Comparison of ENCODE assay signal across 22 mouse cellular contexts in the genomic region with DNA sequence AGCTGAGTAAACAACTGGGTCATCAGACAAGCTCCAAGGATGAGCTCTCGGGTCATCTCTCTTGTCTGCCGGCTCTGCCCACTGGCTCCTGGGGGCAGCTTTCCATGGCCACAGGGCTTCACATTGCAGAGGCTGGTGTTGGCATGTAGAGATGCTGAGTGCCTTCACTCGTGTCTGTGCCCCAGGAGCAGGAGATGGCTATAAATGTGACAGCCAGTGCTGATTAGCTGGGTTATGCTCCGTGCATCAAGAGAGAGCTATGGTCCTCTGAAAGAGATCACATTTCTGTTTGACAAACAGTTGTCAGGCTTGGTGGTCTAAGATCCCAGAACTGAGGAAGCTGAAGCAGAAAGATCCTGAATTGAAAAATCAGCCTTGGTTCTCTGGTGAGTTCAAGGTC.
A peak's percentile ranks its signal among the peaks of the same experiment; 100 is the strongest.
DNase-seq lines count a peak whose midpoint lies in the region; ATAC-seq and TF ChIP-seq lines count a peak whose summit lies in the region.
"Had no signal": no experiment of that assay in that cellular context is flagged by ENCODE, and none has a peak within 500 bp of the region (broad histone marks: within the 10 kb centered on the region; RNA-seq: fewer than 3 reads in every experiment).

No protein-coding gene starts in this region.

- DNase-seq in kidney, postnatal 36 days, result no peak
- DNase-seq in kidney, postnatal 0 days (ENCODE audit: low spot score), result peak; percentile 48
- DNase-seq in kidney, postnatal 10 days, result no peak
- DNase-seq in retina, postnatal 1 day, result peak; percentile 43
- DNase-seq in retina, embryonic 14.5 days (ENCODE audit: low spot score), result no peak
- DNase-seq: adrenal gland, adult 2 months; adrenal gland, postnatal 10 days; adrenal gland, postnatal 25 days; cerebellum, adult 11 months; cerebellum, adult 18-20 months; cerebellum, adult 8-10 months; cerebellum, adult 9-11 months; cerebellum, postnatal 14 days; cerebellum, postnatal 36 days; embryo, embryonic 11 days had no signal

- H3K27me3 ChIP-seq in kidney, embryonic 15.5 days, result no peaks in the 10 kb centered on the region
- no peaks in the 10 kb centered on the region for H3K27me3 ChIP-seq in kidney, postnatal 0 days (ENCODE audit: insufficient read depth, low read length)
- H3K27me3 ChIP-seq: embryonic facial prominence, embryonic 13.5 days; embryonic facial prominence, embryonic 15.5 days; forebrain, embryonic 12.5 days had no signal

- no peak overlapping the region for H3K9ac ChIP-seq in kidney, embryonic 15.5 days
- H3K9ac ChIP-seq in kidney, postnatal 0 days (ENCODE audit: low read depth, low read length), result no peak overlapping the region
- H3K9ac ChIP-seq: embryonic facial prominence, embryonic 13.5 days; embryonic facial prominence, embryonic 15.5 days; forebrain, embryonic 12.5 days had no signal

- H3K27ac ChIP-seq in kidney, embryonic 15.5 days, result no peak overlapping the region
- no peak overlapping the region for H3K27ac ChIP-seq in kidney, postnatal 0 days
- H3K27ac ChIP-seq: embryonic facial prominence, embryonic 13.5 days; embryonic facial prominence, embryonic 15.5 days; forebrain, embryonic 10.5 days; forebrain, embryonic 12.5 days had no signal

- peaks cover 11% of the 10 kb centered on the region; the same call in 1 of the 2 replicates for H3K4me1 ChIP-seq in kidney, embryonic 15.5 days
- H3K4me1 ChIP-seq in kidney, postnatal 0 days (replicated peaks; ENCODE audit: insufficient read depth, low read length), result no peaks in the 10 kb centered on the region
- H3K4me1 ChIP-seq: embryonic facial prominence, embryonic 15.5 days had no signal

- H3K9me3 ChIP-seq in kidney, embryonic 15.5 days (replicated peaks), result no peaks in the 10 kb centered on the region
- H3K9me3 ChIP-seq in kidney, postnatal 0 days (replicated peaks; ENCODE audit: low read length), result no peaks in the 10 kb centered on the region
- H3K9me3 ChIP-seq: embryonic facial prominence, embryonic 13.5 days; embryonic facial prominence, embryonic 15.5 days; forebrain, embryonic 10.5 days; forebrain, embryonic 12.5 days had no signal

- no peak overlapping the region for H3K4me3 ChIP-seq in kidney, embryonic 15.5 days (replicated peaks)
- no peak overlapping the region for H3K4me3 ChIP-seq in kidney, postnatal 0 days (replicated peaks; ENCODE audit: low read depth, low read length)
- H3K4me3 ChIP-seq: embryonic facial prominence, embryonic 13.5 days; embryonic facial prominence, embryonic 15.5 days; erythroblast, embryonic 14.5 days; forebrain, embryonic 10.5 days; forebrain, embryonic 12.5 days had no signal

- no peak overlapping the region for H3K4me2 ChIP-seq in kidney, embryonic 15.5 days
- H3K4me2 ChIP-seq in kidney, postnatal 0 days (ENCODE audit: low read length), result no peak overlapping the region
- H3K4me2 ChIP-seq: embryonic facial prominence, embryonic 13.5 days; embryonic facial prominence, embryonic 15.5 days; forebrain, embryonic 12.5 days had no signal

- ATAC-seq in kidney, embryonic 15.5 days (replicated peaks; ENCODE audit: low FRiP score), result peak; percentile 66; the same call in 1 of the 2 replicates
- no peak for ATAC-seq in kidney, postnatal 0 days (replicated peaks; ENCODE audit: low FRiP score, low read depth)
- ATAC-seq: forebrain, embryonic 14.5 days had no signal

- WGBS in kidney, embryonic 15.5 days, result 16% methylated on average over 4 of the region's 4 CpGs
- 26% methylated on average over 4 of the region's 4 CpGs for WGBS in kidney, postnatal 0 days

- H3K36me3 ChIP-seq in kidney, embryonic 15.5 days, result no peaks in the 10 kb centered on the region
- H3K36me3 ChIP-seq in kidney, postnatal 0 days (ENCODE audit: insufficient read depth, low read length), result no peaks in the 10 kb centered on the region
- H3K36me3 ChIP-seq: embryonic facial prominence, embryonic 13.5 days; embryonic facial prominence, embryonic 15.5 days; forebrain, embryonic 10.5 days; forebrain, embryonic 12.5 days had no signal

- no peak for TF ChIP-seq CTCF in kidney, postnatal 0 days (IDR thresholded peaks at IDR 0.05; ENCODE audit: low read depth)

Comparison
In these comparisons a context has a peak if more than half of its experiments do, and no peak if none do; other contexts are left out.
1. DNase-seq: peak in kidney, postnatal 0 days (single experiment) and retina, postnatal 1 day (single experiment); none in kidney, postnatal 36 days (0 of 2), kidney, postnatal 10 days (single experiment) and retina, embryonic 14.5 days (single experiment).